Mouse (Mus musculus) hindbrain, embryonic 14.5 days (tissue): ENCODE results near the gene Plxna4. TPM values are rescaled to one million over a fixed set of nuclear protein-coding genes. Genes with fewer than 3 reads are reported as not detected.

Source experiments
- ATAC-seq: fragments of 200-750 bp; cut with Nextera tagmentation; 2 replicates; pipeline ENCODE4 v1.8.0; 2017; ENCODE audit warnings: moderate number of reproducible peaks, mild to moderate bottlenecking, moderate TSS enrichment, moderate library complexity; ENCODE audit not compliant: low FRiP score
- DNase-seq: peaks from one replicate; pipeline ENCODE4 v3.0.0-alpha.2; 2015; ENCODE audit warnings: low spot score
- H3K27ac ChIP-seq: fragments of 300-500 bp; sonication (generic); 2 replicates; pipeline ENCODE4 v1.5.1; 2014; ENCODE audit warnings: mild to moderate bottlenecking, moderate library complexity
- H3K27me3 ChIP-seq: fragments of 300-500 bp; sonication (generic); 2 replicates; pipeline ENCODE4 v1.6.1; 2014; ENCODE audit warnings: mild to moderate bottlenecking, low read length, mixed read lengths; ENCODE audit not compliant: control insufficient read depth, insufficient read depth
- H3K36me3 ChIP-seq: fragments of 300-500 bp; sonication (generic); replicated peaks from 2 replicates; pipeline ENCODE4 v1.6.1; 2014; ENCODE audit not compliant: control insufficient read depth, insufficient read depth
- H3K4me1 ChIP-seq: fragments of 300-500 bp; sonication (generic); replicated peaks from 2 replicates; pipeline ENCODE4 v1.6.1; 2014; ENCODE audit warnings: antibody characterized with exemption, low read length, mixed read lengths; ENCODE audit not compliant: control insufficient read depth, insufficient read depth
- H3K4me2 ChIP-seq: fragments of 300-500 bp; sonication (generic); replicated peaks from 2 replicates; pipeline ENCODE4 v1.6.1; 2014; ENCODE audit warnings: mild to moderate bottlenecking, moderate library complexity
- H3K4me3 ChIP-seq: fragments of 300-500 bp; sonication (generic); replicated peaks from 2 replicates; pipeline ENCODE4 v1.5.1; 2014; ENCODE audit warnings: mild to moderate bottlenecking, low read length
- H3K9ac ChIP-seq: fragments of 300-500 bp; sonication (generic); 2 replicates; pipeline ENCODE4 v1.6.1; 2014
- H3K9me3 ChIP-seq: fragments of 300-500 bp; sonication (generic); 2 replicates; pipeline ENCODE4 v1.6.1; 2016; ENCODE audit warnings: low read length; ENCODE audit not compliant: control insufficient read depth
- WGBS: fragments of 180-500 bp; shearing (Covaris S2); extraction: QIAGEN DNeasy Blood & Tissue Kit; methylation state at CpG from one replicate; pipeline ENCODE4 v1.1.7; 2014; 5-methylcytosine and 5-hydroxymethylcytosine counted together
- polyA plus RNA-seq: library from polyadenylated mRNA; unstranded; fragments of >200 nt; fragmentation: Nextera tagmentation; extraction: Ambion mirVana; gene quantifications from 2 replicates; pipeline ENCODE4 v1.2.1, GENCODE M21; 2014

The Plxna4 gene
- polyA plus RNA-seq, 1 experiment from 2014 or later: 25.7 TPM

DNA sequence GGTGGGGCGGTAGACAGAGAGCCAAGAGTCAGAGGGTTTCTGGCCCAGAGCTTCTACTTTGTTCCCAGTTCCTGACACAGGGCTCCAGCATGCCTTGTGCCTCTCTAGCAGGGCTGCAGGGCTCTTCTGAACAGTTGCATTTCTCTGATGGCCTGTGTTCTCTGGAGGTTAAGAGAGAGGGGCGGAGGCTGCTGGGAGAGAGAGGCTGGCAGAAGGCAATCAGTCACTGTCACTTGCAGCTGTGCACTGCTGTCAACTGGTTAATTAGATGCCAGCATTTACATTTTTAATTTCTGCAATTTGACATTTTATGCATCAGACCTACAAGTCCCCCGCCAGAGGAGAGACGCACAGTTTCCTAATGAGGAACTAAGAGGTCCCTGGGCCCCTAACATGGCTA, 434.8 kb downstream of the Plxna4 start:
- Histone ChIP-seq H3K27ac (peak overlapping the region; percentile 44), H3K27me3 (no peaks in the 10 kb centered on the region), H3K9me3 (no peaks in the 10 kb centered on the region), H3K4me1 (peaks cover 5% of the 10 kb centered on the region; the same call in 1 of the 2 replicates), H3K9ac (no peak overlapping the region), H3K4me3 (no peak overlapping the region), H3K36me3 (peaks cover 51% of the 10 kb centered on the region), H3K4me2 (no peak overlapping the region)
- WGBS: 49% methylated on average over 4 of the region's 4 CpGs
- DNase-seq (peak; percentile 37), ATAC-seq (peak; percentile 54; the same call in 1 of the 2 replicates)

DNA sequence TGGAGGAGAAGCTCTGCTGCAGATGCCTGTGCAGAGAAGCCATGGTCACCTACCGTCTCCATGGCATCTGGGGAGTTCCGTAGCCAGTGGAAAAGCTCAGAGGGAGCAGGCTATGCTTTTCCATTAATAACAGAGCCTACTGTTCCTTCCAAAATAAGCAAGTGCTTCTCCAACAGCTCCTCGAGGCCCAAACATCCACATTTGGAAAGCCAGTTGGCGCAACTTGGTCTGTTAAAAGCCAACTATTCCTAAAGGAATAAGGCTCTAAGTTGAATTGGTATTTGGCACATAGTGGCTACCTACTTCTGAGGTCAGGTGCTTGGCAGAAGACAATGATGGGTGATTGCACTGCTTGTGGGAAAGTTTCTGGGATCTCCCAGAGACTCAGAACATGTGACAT, 437.2 kb downstream of the Plxna4 start:
- H3K9me3 ChIP-seq: no peaks in the 10 kb centered on the region
- no peak overlapping the region for H3K9ac ChIP-seq
- H3K36me3 ChIP-seq: peaks cover 39% of the 10 kb centered on the region
- 94% methylated on average over 4 of the region's 4 CpGs for WGBS
- peaks cover 5% of the 10 kb centered on the region; the same call in 1 of the 2 replicates for H3K4me1 ChIP-seq
- ATAC-seq (no peak), DNase-seq (no peak)
- H3K4me2 ChIP-seq: no peak overlapping the region
- H3K27ac ChIP-seq: no peak overlapping the region
- H3K27me3 ChIP-seq: no peaks in the 10 kb centered on the region
- no peak overlapping the region for H3K4me3 ChIP-seq

DNA sequence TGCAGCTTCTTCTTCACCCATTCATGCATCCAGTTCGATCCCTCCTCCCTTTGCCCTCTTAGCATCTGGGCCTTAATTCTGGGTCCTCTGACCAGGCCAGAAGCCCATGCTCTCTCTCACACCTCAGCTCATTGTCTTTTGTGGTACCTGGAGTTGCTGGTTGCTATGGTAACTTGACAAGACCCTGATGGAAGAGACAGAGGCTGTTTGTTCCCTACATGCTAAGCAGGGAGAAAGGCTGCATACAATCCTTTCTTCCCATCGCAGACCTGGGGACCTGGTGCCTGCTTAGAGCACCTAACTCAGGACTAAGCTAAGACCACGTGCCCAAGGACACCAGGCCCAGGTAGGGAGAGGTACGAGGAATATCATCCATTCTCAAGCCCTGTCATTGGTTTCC, 443.2 kb downstream of the Plxna4 start:
- WGBS: 68% methylated on average over 4 of the region's 4 CpGs
- H3K4me3 ChIP-seq: no peak overlapping the region
- 0 out of 2 replicates have a peak, but pooled peaks cover 9% of the 10 kb centered on the region for H3K4me1 ChIP-seq
- H3K9me3 ChIP-seq: no peaks in the 10 kb centered on the region
- no peak overlapping the region for H3K27ac ChIP-seq
- ATAC-seq (no peak), DNase-seq (no peak)
- H3K9ac ChIP-seq: no peak overlapping the region
- H3K4me2 ChIP-seq: no peak overlapping the region
- no peaks in the 10 kb centered on the region for H3K27me3 ChIP-seq
- H3K36me3 ChIP-seq: peaks cover 16% of the 10 kb centered on the region

DNA sequence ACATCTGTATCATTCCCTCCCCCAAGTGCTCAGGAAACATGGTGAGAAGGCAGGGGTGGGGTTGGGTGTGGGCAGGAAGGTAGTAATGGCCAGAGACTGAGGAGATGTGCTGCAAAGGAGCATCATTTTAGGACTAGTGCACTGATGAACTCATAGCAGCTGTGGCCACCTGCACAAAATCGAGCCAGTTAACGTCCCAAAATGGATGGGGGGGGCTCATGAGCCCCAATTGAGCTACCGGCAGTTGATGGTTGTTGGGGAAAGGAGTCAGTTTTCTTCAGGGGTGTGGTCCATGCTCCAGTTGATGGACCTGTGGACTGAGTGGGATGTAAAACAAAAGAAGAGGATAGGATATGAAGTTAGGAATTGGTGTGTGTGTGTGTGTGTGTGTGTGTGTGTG, 448.5 kb downstream of the Plxna4 start:
- H3K9me3 ChIP-seq: no peaks in the 10 kb centered on the region
- H3K4me3 ChIP-seq: no peak overlapping the region
- DNase-seq (no peak), ATAC-seq (no peak)
- no peak overlapping the region for H3K27ac ChIP-seq
- H3K4me1 ChIP-seq: 0 out of 2 replicates have a peak, but pooled peaks cover under 1% of the 10 kb centered on the region
- no peak overlapping the region for H3K4me2 ChIP-seq
- no peaks in the 10 kb centered on the region for H3K36me3 ChIP-seq
- H3K9ac ChIP-seq: no peak overlapping the region
- H3K27me3 ChIP-seq: no peaks in the 10 kb centered on the region
- WGBS: 88% methylated on average over 3 of the region's 3 CpGs

DNA sequence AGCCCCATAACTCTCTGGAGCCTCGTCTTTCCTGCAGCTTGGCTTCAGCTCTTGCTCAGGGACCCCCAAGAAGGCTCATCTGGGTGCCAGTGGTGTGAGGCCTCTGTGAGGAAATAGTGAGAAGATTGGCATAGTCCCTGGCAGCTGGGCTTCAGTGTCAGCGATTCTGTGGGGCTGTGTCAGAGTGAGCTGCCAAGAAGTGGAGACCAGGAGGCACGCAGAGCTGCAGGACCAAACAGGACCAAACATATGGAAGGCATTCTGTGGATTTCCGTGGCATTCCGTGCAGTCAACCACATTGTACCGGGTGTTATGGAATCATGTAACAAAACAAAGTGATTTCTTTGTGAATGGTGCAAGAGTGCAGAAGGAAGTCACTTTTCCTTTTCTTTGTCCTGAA, 461.1 kb downstream of the Plxna4 start:
- ATAC-seq: no peak
- H3K36me3 ChIP-seq: no peaks in the 10 kb centered on the region
- H3K9me3 ChIP-seq: no peaks in the 10 kb centered on the region

DNA sequence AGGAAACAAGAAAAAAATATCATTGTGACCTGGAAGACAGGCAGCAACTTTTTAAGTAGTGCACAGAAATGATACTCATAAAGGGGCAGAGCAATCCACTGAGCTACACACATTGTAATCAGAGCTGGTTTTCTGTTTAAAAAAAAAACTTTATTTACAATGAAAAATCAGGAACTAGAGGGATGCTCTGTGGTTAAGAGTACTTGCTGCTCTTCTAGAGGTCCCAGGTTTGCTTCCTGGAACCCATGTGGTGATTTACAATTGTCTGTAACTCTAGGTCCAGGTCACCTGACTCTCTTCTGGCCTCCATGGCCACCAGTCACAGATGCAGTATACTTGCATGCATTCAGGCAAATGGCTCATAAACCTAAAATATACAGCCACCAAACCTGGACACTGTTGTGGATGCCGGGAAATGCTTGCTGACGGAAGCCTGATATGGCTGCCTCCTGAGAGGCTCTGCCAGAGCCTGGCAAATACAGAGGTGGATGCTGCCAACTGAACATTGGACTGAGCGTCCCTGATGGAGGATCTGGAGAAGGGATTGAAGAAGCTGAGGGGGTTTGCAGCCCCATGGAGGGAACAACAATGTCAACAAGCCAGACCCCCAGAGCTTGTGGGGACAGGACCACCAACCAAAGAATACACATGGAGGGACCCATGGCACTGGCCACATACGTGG, 465.3 kb downstream of the Plxna4 start:
- no peak overlapping the region for H3K4me3 ChIP-seq
- DNase-seq (no peak), ATAC-seq (no peak)
- H3K4me2 ChIP-seq: no peak overlapping the region
- no peak overlapping the region for H3K27ac ChIP-seq
- H3K9me3 ChIP-seq: no peaks in the 10 kb centered on the region
- 94% methylated on average over 4 of the region's 4 CpGs for WGBS
- H3K36me3 ChIP-seq: no peaks in the 10 kb centered on the region
- H3K9ac ChIP-seq: no peak overlapping the region
- no peaks in the 10 kb centered on the region for H3K4me1 ChIP-seq
- no peaks in the 10 kb centered on the region for H3K27me3 ChIP-seq

More for the DNA sequence above, 461.1 kb downstream of the Plxna4 start:
- no peak for DNase-seq
- no peak overlapping the region for H3K27ac ChIP-seq
- H3K27me3 ChIP-seq: no peaks in the 10 kb centered on the region
- WGBS: 86% methylated on average over 6 of the region's 6 CpGs
- no peak overlapping the region for H3K9ac ChIP-seq
- no peak overlapping the region for H3K4me3 ChIP-seq
- H3K4me1 ChIP-seq: no peaks in the 10 kb centered on the region
- no peak overlapping the region for H3K4me2 ChIP-seq

DNA sequence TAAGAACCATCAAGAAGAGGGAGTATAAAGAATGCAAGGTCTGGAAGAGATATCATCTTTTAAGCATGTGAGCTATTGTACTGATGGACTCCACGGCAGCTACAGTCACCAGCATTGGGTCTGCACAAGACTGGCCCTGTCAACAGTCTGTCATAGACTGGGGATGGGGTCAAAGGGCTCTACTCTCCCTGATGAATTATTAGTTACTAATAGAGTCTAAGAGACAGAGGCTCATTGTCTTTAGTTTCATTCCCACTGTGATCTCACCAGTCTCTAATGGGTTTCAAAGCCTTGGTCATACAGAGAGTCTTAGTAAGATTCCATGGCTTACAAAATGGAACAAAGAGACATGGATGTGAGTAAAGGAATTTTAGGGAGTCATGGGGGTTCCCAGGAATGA, 467.1 kb downstream of the Plxna4 start:
- Histone ChIP-seq H3K27ac (no peak overlapping the region), H3K9me3 (no peaks in the 10 kb centered on the region), H3K4me1 (no peaks in the 10 kb centered on the region), H3K36me3 (no peaks in the 10 kb centered on the region), H3K4me2 (no peak overlapping the region), H3K27me3 (no peaks in the 10 kb centered on the region), H3K9ac (no peak overlapping the region), H3K4me3 (no peak overlapping the region)
- ATAC-seq (no peak), DNase-seq (no peak)
- 36% methylated on average over 1 of the region's 1 CpGs for WGBS

DNA sequence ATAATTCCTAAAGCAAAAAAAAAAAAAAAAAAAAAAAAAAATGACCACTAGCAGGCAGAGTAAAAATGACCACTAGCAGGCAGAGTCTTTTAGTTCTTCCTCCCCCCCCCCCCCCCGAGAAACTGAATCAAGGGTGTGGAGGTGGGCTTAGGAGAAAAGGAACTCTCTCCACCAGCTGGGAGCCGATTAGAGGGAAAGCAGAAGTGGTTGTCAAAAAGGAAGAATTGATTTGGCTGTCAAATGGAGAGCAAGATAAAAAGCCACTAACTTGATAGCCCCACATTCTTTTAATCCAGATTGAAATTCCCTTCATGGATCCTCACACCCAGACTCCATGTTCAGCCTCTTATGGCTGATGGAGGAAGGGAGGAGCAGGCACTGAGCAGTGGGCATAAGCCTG, 478.8 kb downstream of the Plxna4 start:
- Histone ChIP-seq H3K9ac (no peak overlapping the region), H3K27me3 (no peaks in the 10 kb centered on the region), H3K36me3 (no peaks in the 10 kb centered on the region), H3K4me1 (no peaks in the 10 kb centered on the region), H3K9me3 (no peaks in the 10 kb centered on the region), H3K4me2 (no peak overlapping the region), H3K4me3 (no peak overlapping the region), H3K27ac (no peak overlapping the region)
- 57% methylated on average over 2 of the region's 2 CpGs for WGBS
- ATAC-seq (no peak), DNase-seq (no peak)

DNA sequence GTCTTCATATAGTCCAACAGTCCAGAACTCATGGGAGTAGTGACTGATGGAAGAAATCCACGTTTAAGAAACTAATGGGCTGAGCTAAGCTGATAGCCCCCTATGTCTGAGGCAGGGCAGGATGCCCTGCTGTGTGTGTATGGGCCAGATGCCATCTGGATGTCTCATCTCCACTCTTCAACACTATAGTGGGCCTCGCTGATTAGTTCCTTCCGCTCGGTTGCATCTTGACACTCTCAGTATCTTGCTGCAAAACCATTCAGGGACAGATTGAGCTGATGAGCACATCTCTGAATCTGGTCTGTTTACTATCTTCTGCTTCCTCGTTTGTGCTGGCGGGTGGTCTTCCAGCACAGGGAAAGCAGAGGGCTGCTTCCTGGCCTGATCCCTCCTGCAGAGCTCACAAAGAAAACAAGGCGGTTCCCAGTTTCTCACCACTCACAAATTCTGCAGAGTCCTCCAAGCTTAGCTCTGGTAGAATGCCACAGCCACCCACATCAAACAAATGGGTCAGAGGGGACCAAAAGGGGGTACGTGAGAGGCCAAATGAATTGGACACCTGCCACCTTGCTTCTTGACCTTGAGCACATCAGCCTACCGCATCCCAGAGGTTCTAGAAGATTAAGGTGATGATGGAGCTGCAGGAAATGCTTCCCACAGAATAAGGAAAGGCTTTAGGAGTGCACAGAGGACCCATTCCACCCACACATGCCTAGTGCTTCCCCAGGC, 482.3 kb downstream of the Plxna4 start:
- 52% methylated on average over 9 of the region's 9 CpGs for WGBS
- Histone ChIP-seq H3K4me2 (no peak overlapping the region), H3K27ac (no peak overlapping the region), H3K9me3 (no peaks in the 10 kb centered on the region), H3K9ac (no peak overlapping the region), H3K4me3 (no peak overlapping the region), H3K27me3 (no peaks in the 10 kb centered on the region), H3K36me3 (no peaks in the 10 kb centered on the region), H3K4me1 (no peaks in the 10 kb centered on the region)
- ATAC-seq: no peak; the same call in 1 of the 2 replicates
- DNase-seq: no peak
